Comparison of ENCODE assay signal across 9 mouse cellular contexts in genomic region chr17:67566216-67566615, GRCm38 (mm10).
DNase-seq lines count a peak whose midpoint lies in the region; ATAC-seq lines count a peak whose summit lies in the region.
"Had no signal": no experiment of that assay in that cellular context is flagged by ENCODE, and none has a peak within 500 bp of the region (broad histone marks: within the 10 kb centered on the region; RNA-seq: fewer than 3 reads in every experiment).

No protein-coding gene starts in this region.

- WGBS in heart, embryonic 11.5 days (ENCODE audit: insufficient replicate concordance): 72% methylated on average over 11 of the region's 11 CpGs
- WGBS in lung, embryonic 16.5 days: 65% methylated on average over 11 of the region's 11 CpGs

- no peak overlapping the region for H3K4me3 ChIP-seq in heart, embryonic 11.5 days (ENCODE audit: low read depth, low read length)
- no peak overlapping the region for H3K4me3 ChIP-seq in lung, embryonic 16.5 days (ENCODE audit: low read length)

- H3K36me3 ChIP-seq in heart, embryonic 11.5 days (ENCODE audit: control insufficient read depth, insufficient read depth, low read length): no peaks in the 10 kb centered on the region
- no peaks in the 10 kb centered on the region for H3K36me3 ChIP-seq in lung, embryonic 16.5 days (ENCODE audit: control insufficient read depth, insufficient read depth, low read length)

- no peaks in the 10 kb centered on the region for H3K4me1 ChIP-seq in heart, embryonic 11.5 days (ENCODE audit: control insufficient read depth, insufficient read depth, low read length)
- no peaks in the 10 kb centered on the region for H3K4me1 ChIP-seq in lung, embryonic 16.5 days (replicated peaks; ENCODE audit: control insufficient read depth, insufficient read depth, low read length)

- H3K4me2 ChIP-seq in heart, embryonic 11.5 days: no peak overlapping the region
- no peak overlapping the region for H3K4me2 ChIP-seq in lung, embryonic 16.5 days (ENCODE audit: low read depth, low read length)

- no peaks in the 10 kb centered on the region for H3K27me3 ChIP-seq in heart, embryonic 11.5 days (ENCODE audit: control insufficient read depth, insufficient read depth, low read length)
- no peaks in the 10 kb centered on the region for H3K27me3 ChIP-seq in lung, embryonic 16.5 days (ENCODE audit: control insufficient read depth, insufficient read depth, low read depth, low read length)

- DNase-seq in heart, adult 9 months (ENCODE audit: low spot score in 2 of 2): peak; percentile 17 to 37
- peak; percentile 51 for DNase-seq in kidney, adult 11 months
- peak; percentile 35 to 43 for DNase-seq in kidney, adult 8-10 months
- DNase-seq in right cerebral cortex, postnatal 10 days (ENCODE audit: low spot score in 2 of 2): no peak
- no peak for DNase-seq in layer of hippocampus, postnatal 25 days (ENCODE audit: extremely low spot score in 1 of 2, low spot score in 1 of 2)
- DNase-seq: cerebellum, adult 9-11 months had no signal

- no peak overlapping the region for H3K9ac ChIP-seq in heart, embryonic 11.5 days (ENCODE audit: low read depth, low read length)
- H3K9ac ChIP-seq in lung, embryonic 16.5 days (ENCODE audit: low read length): no peak overlapping the region

- no peak for ATAC-seq in heart, embryonic 11.5 days (replicated peaks; ENCODE audit: insufficient number of reproducible peaks, low FRiP score, low TSS enrichment)
- 0 out of 2 replicates have a peak, but pooled peaks have one; percentile 30 for ATAC-seq in lung, embryonic 16.5 days (ENCODE audit: low read depth)
- ATAC-seq: hindbrain, embryonic 16.5 days had no signal

- H3K9me3 ChIP-seq in heart, embryonic 11.5 days (replicated peaks; ENCODE audit: control insufficient read depth, low read length): no peaks in the 10 kb centered on the region
- H3K9me3 ChIP-seq in lung, embryonic 16.5 days (ENCODE audit: control insufficient read depth, low read length): no peaks in the 10 kb centered on the region

- no peak overlapping the region for H3K27ac ChIP-seq in heart, embryonic 11.5 days (ENCODE audit: low read depth, low read length)
- H3K27ac ChIP-seq in lung, embryonic 16.5 days (ENCODE audit: low read length): no peak overlapping the region

Comparison
In these comparisons a context has a peak if more than half of its experiments do, and no peak if none do; other contexts are left out.
1. DNase-seq: peak in heart, adult 9 months (2 of 2), kidney, adult 11 months (single experiment) and kidney, adult 8-10 months (2 of 2); none in right cerebral cortex, postnatal 10 days (0 of 2) and layer of hippocampus, postnatal 25 days (0 of 2).